Mouse (Mus musculus): ENCODE results near the gene Iqgap1. TPM values are rescaled to one million over a fixed set of nuclear protein-coding genes. Genes with fewer than 3 reads are reported as not detected.

Gene Iqgap1
- total and polyA plus RNA-seq, 2 experiments from 2014 or later, result 11.5 to 35.9 TPM

DNA sequence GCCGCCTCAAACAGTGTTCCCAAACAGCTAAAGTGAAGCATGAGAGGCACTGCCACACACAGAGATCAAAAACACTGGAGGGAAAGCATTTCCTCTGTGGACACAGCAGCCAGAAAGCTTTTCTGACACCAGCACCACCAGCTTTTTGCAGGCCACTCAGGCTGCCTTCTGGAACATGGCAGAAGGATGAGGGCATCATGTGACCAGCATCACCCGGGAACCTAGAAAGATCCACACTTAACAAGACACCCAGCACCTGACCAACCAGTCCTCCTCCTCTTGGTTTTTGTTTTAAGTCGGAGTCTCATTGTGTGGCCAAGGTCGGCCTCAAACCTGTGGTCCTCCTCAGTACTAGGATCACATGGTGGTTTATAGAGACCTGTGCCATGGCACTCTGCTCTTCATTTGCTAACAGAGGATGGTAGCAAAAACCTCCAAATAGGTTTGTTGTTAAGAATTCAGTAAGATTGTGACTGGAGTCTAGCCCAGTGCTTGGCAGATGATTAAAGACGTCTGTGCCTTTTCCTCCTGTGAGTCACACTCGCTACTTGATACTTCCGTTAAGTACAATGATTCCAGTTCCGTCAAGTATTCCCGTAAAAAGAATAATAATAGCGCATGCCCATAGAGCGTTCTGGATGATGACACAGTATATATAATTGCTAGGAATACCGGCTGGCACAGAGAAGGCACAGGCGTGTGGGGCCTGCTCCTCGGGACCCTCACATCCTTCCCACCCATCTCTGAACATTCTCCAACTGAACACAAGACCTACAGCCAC, 51.8 kb downstream of the Iqgap1 start:
- peak overlapping the region; percentile 6; the same call in 1 of the 2 replicates for H3K27ac ChIP-seq (ENCODE audit: low read depth, low read length)
- H3K36me3 ChIP-seq (ENCODE audit: insufficient read depth), result no peaks in the 10 kb centered on the region
- no peaks in the 10 kb centered on the region for H3K27me3 ChIP-seq (ENCODE audit: insufficient read depth, low read length)
- no peak for TF ChIP-seq CTCF (IDR thresholded peaks at IDR 0.05; ENCODE audit: low read depth)
- no peaks in the 10 kb centered on the region for H3K9me3 ChIP-seq (ENCODE audit: low read length)
- no peaks in the 10 kb centered on the region for H3K4me1 ChIP-seq (ENCODE audit: insufficient read depth)
- no peak for DNase-seq
- no peak overlapping the region for H3K4me3 ChIP-seq (ENCODE audit: low read depth, low read length)
- ATAC-seq, result peak; percentile 63; the same call in 1 of the 2 replicates
- 57% methylated on average over 14 of the region's 14 CpGs for WGBS
- no peak overlapping the region for H3K4me2 ChIP-seq (ENCODE audit: low read depth)
- no peak overlapping the region for H3K9ac ChIP-seq

DNA sequence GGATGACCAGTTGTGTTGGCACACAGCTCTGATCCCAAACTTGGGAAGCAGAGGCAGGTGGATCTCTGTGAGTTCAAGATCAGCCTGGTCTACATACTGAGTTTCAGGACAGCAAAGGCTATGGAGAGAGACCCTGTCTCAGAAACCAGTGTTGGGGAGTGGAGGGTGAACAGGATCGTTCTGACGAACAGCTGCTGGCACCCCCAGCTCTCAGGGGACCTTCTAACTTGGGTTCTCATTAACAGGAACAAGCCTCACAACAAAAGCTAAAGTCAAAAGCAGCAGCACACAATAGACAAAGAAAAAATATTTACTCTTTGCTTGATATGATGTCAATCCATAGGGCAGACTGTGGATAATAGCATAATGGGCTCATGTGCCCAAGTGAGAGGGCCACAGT, 55.3 kb downstream of the Iqgap1 start:
- 79% methylated on average over 2 of the region's 2 CpGs for WGBS
- ATAC-seq, result no peak
- no peak for TF ChIP-seq CTCF (IDR thresholded peaks at IDR 0.05; ENCODE audit: low read depth)

GRCm38 (mm10) chr7:80766861-80767312, 58.9 kb downstream of the Iqgap1 start:
- WGBS, result 61% methylated on average over 11 of the region's 11 CpGs
- H3K9me3 ChIP-seq (ENCODE audit: low read length), result no peaks in the 10 kb centered on the region
- no peak overlapping the region for H3K9ac ChIP-seq
- ATAC-seq, result peak; percentile 76
- no peaks in the 10 kb centered on the region for H3K27me3 ChIP-seq (ENCODE audit: insufficient read depth, low read length)
- peak overlapping the region; percentile 35; the same call in 1 of the 2 replicates for H3K27ac ChIP-seq (ENCODE audit: low read depth, low read length)
- H3K4me3 ChIP-seq (ENCODE audit: low read depth, low read length), result no peak overlapping the region
- H3K4me1 ChIP-seq (ENCODE audit: insufficient read depth), result no peaks in the 10 kb centered on the region; the same call in 1 of the 2 replicates
- H3K4me2 ChIP-seq (ENCODE audit: low read depth), result no peak overlapping the region
- H3K36me3 ChIP-seq (ENCODE audit: insufficient read depth), result no peaks in the 10 kb centered on the region
- no peak for TF ChIP-seq CTCF (IDR thresholded peaks at IDR 0.05; ENCODE audit: low read depth)
- peak; percentile 41 for DNase-seq

More for the DNA sequence above, 55.3 kb downstream of the Iqgap1 start:
- H3K36me3 ChIP-seq (ENCODE audit: insufficient read depth), result no peaks in the 10 kb centered on the region
- no peaks in the 10 kb centered on the region for H3K27me3 ChIP-seq (ENCODE audit: insufficient read depth, low read length)
- no peak overlapping the region for H3K4me2 ChIP-seq (ENCODE audit: low read depth)
- H3K27ac ChIP-seq (ENCODE audit: low read depth, low read length), result no peak overlapping the region
- no peak overlapping the region for H3K4me3 ChIP-seq (ENCODE audit: low read depth, low read length)
- no peaks in the 10 kb centered on the region; the same call in 1 of the 2 replicates for H3K4me1 ChIP-seq (ENCODE audit: insufficient read depth)
- no peaks in the 10 kb centered on the region for H3K9me3 ChIP-seq (ENCODE audit: low read length)
- no peak for DNase-seq
- no peak overlapping the region for H3K9ac ChIP-seq

DNA sequence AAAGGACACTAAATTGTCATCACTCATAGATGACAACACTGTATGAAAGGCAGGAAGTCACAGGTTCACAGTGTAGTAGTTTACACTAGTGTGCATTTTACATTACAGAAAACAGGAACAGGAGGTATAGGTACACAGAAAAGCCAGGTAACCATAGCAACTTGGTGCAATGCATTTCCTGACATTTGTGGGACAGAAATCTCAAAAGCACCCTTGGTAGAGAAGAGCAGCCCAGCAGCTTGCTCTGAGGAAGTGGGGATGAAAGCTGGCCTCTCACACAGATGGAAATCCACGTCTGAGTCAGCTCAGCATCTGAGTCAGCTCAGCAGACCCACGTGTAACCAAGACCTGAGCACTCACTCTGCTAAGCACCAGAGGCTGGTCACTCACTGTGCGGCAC, 59.7 kb downstream of the Iqgap1 start:
- H3K27ac ChIP-seq (ENCODE audit: low read depth, low read length), result no peak overlapping the region
- H3K27me3 ChIP-seq (ENCODE audit: insufficient read depth, low read length), result no peaks in the 10 kb centered on the region
- H3K4me2 ChIP-seq (ENCODE audit: low read depth), result no peak overlapping the region
- peaks cover 3% of the 10 kb centered on the region; the same call in 1 of the 2 replicates for H3K36me3 ChIP-seq (ENCODE audit: insufficient read depth)
- no peak overlapping the region for H3K9ac ChIP-seq
- DNase-seq (no peak), ATAC-seq (no peak)
- 67% methylated on average over 3 of the region's 3 CpGs for WGBS
- H3K4me3 ChIP-seq (ENCODE audit: low read depth, low read length), result no peak overlapping the region
- no peak for TF ChIP-seq CTCF (IDR thresholded peaks at IDR 0.05; ENCODE audit: low read depth)
- H3K9me3 ChIP-seq (ENCODE audit: low read length), result no peaks in the 10 kb centered on the region
- H3K4me1 ChIP-seq (ENCODE audit: insufficient read depth), result no peaks in the 10 kb centered on the region; the same call in 1 of the 2 replicates

DNA sequence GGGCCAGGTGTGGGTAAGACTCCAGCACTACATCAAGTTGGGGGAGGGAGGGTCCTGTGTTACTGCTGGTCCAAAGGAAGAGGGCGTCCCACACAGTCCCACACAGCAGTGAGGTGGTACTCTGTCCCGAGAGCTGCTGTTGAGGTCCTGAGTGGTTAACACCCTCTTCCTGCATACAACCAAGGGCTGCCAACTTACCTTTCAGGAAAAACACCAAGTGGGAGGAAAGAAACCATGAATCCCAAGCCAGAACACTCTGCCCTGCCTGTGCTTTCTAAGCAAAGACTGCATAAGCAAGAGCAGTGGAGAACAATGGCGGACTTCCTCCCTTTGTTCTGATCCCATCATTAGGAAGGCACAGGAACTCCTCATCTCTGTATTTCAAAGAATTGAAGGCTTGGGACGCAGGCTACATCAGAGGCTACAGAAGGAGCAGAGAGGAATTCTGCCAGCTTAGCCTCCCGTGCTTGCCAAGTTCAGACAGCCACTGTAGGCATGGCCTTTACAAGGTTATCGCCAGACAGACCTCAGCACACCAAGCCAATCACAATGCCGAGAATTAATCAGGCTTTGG, 61.8 kb downstream of the Iqgap1 start:
- H3K4me3 ChIP-seq (ENCODE audit: low read depth, low read length), result no peak overlapping the region
- DNase-seq, result no peak
- H3K9ac ChIP-seq, result no peak overlapping the region
- H3K36me3 ChIP-seq (ENCODE audit: insufficient read depth), result peaks cover 3% of the 10 kb centered on the region; the same call in 1 of the 2 replicates
- H3K27ac ChIP-seq (ENCODE audit: low read depth, low read length), result peak overlapping the region; percentile 36; the same call in 1 of the 2 replicates
- peak; percentile 56; the same call in 1 of the 2 replicates for ATAC-seq
- no peak for TF ChIP-seq CTCF (IDR thresholded peaks at IDR 0.05; ENCODE audit: low read depth)
- 24% methylated on average over 7 of the region's 7 CpGs for WGBS
- H3K4me1 ChIP-seq (ENCODE audit: insufficient read depth), result peaks cover 5% of the 10 kb centered on the region; the same call in 1 of the 2 replicates
- H3K4me2 ChIP-seq (ENCODE audit: low read depth), result no peak overlapping the region
- H3K27me3 ChIP-seq (ENCODE audit: insufficient read depth, low read length), result no peaks in the 10 kb centered on the region
- no peaks in the 10 kb centered on the region for H3K9me3 ChIP-seq (ENCODE audit: low read length)

- 79% methylated on average over 8 of the region's 8 CpGs for WGBS
These were observed 63.5 kb downstream of the Iqgap1 start for GRCm38 (mm10) chr7:80762297-80762696.

DNA sequence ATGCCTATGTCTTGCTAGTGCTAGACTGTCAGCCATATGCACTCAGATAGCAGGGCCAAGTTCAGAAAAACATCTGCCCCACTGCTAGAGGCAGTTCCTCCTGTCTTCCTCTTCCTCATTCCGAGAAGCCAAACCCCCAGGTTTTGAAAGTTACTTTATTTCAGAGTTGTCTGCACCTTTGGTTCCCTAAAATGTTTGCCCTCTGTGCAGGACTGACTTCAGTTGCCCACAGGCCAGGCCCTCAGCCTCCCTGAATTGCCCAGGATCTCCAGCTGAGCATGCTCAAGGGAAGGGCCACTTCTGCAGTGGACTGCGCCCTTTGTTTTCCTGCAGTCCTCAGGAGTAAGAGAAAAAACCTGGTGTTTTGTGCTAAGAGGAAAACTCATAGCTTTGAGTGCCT, 71.7 kb downstream of the Iqgap1 start:
- no peak overlapping the region for H3K4me3 ChIP-seq (ENCODE audit: low read depth, low read length)
- WGBS, result 74% methylated on average over 2 of the region's 2 CpGs
- H3K27me3 ChIP-seq (ENCODE audit: insufficient read depth, low read length), result no peaks in the 10 kb centered on the region
- H3K9ac ChIP-seq, result no peak overlapping the region
- no peaks in the 10 kb centered on the region for H3K4me1 ChIP-seq (ENCODE audit: insufficient read depth)
- no peak for DNase-seq
- ATAC-seq, result no peak
- TF ChIP-seq CTCF (IDR thresholded peaks at IDR 0.05; ENCODE audit: low read depth), result no peak
- H3K36me3 ChIP-seq (ENCODE audit: insufficient read depth), result peaks cover 65% of the 10 kb centered on the region
- H3K27ac ChIP-seq (ENCODE audit: low read depth, low read length), result no peak overlapping the region
- no peak overlapping the region for H3K4me2 ChIP-seq (ENCODE audit: low read depth)
- no peaks in the 10 kb centered on the region for H3K9me3 ChIP-seq (ENCODE audit: low read length)

More at GRCm38 (mm10) chr7:80762297-80762696, 63.5 kb downstream of the Iqgap1 start:
- Histone ChIP-seq H3K9ac (no peak overlapping the region), H3K27ac (ENCODE audit: low read depth, low read length) (no peak overlapping the region), H3K9me3 (ENCODE audit: low read length) (no peaks in the 10 kb centered on the region), H3K4me1 (ENCODE audit: insufficient read depth) (peaks cover 5% of the 10 kb centered on the region; the same call in 1 of the 2 replicates), H3K27me3 (ENCODE audit: insufficient read depth, low read length) (no peaks in the 10 kb centered on the region), H3K36me3 (ENCODE audit: insufficient read depth) (peaks cover 7% of the 10 kb centered on the region), H3K4me2 (ENCODE audit: low read depth) (no peak overlapping the region), H3K4me3 (ENCODE audit: low read depth, low read length) (no peak overlapping the region)
- TF ChIP-seq CTCF (IDR thresholded peaks at IDR 0.05; ENCODE audit: low read depth), result no peak
- DNase-seq, result no peak
- no peak; the same call in 1 of the 2 replicates for ATAC-seq

All from forebrain, postnatal 0 days (tissue).